Mouse (Mus musculus): ENCODE data around the gene Uxt.

The Uxt gene

DNA sequence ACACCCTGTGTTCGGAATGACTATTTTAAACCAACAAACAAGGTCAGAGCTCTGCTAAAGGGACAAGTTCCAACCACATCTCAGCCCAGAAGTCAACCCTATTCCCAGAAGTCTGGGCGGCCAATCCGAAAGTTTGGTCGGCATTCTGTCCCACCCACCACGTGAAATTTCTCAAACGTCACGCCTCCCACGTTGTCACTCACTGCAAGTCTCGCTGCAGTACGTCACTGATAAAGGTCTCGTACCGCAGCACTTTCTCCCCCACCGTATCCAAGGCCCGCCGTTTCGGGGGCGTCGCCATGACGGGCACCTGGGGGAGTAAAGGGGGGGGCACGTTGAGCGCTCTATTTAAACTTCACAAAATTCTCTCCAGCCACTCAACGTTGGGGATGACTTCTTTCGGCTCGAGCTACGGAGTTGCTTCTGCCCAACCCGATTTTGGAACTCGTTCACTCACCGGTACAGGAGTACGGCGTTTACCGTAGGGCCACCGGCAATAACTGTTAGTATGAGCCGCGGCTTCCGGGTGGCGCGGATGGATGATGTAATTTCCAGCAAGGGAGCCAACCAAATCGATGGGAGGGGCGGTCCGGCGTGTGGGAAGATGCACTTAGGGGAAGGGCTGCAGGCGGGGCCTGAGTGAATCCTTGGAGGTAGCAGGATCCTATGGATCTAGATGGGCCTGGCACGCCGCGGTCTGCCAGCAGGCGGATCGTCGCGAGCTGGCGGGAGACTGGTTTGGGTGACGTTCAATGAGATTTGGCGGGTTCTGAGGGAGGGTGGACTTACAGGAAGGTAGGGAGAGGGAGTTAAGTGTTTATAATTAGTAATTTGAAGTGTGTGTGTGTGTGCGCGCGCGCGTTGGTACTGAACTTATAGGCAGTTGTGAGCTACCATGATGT is at the start of gene Uxt:
Gene Uxt, minus strand, starts transcription at position 541 of the 902 bp plus-strand sequence.
- DNase-seq, result peak; percentile 88 to 89

DNA sequence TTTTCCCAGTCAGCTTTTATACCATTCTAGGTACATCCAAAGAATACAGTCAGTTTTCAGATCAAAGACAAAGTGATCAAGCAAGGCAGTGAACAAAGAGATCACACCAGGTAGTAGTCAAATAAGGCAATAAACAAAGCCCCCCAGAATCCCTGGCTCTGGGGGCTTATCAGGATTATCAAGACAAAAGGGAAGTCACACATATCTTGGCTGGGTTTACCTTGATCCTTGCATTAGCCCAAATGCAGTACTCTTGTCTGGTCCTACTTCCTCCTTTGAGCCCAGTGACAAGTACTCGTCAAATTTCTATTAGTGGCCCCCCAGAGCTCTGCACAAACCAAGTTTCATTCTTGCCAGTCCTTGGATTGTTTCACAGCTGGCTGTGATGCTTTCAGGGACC is 19.1 kb upstream of the Uxt start:
- DNase-seq, result no peak

DNA sequence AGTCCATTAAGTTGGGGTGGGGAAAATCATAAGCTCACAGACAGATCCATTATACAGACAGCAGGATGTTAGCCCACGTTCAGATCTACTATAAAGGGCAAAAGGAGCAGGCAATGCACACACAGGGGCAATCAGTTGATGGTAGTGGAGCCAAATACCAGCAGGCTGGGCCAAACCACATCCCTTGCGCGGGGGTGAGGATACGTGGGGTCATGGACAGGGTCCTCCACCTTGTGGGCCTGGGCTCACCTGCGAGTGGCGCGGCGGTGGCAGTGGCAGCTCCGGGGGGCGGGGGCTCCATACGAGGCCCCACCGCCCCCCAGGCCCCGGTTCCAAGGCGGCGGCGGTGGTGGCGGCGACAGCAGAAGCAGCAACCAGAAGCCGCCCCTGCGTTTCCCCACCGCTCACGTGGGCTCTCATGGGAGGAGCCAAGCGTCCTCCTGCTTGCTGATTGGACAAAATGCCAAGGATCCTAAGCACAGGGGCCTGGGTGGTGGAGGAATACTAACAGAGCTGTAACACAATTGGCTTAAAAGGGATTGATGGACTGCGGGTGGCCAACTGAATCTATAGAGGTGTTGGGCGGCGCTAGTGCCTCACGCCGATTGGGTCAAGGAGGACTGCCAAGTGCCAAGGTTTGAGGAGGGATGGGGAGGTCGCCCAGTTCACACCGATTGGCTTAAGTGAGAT is 11.5 kb downstream of the Uxt start, which contains the start of gene Elk1:
Gene Elk1, minus strand, starts transcription at position 418 of the 690 bp plus-strand sequence.
- DNase-seq, result peak; percentile 84 to 86

DNA sequence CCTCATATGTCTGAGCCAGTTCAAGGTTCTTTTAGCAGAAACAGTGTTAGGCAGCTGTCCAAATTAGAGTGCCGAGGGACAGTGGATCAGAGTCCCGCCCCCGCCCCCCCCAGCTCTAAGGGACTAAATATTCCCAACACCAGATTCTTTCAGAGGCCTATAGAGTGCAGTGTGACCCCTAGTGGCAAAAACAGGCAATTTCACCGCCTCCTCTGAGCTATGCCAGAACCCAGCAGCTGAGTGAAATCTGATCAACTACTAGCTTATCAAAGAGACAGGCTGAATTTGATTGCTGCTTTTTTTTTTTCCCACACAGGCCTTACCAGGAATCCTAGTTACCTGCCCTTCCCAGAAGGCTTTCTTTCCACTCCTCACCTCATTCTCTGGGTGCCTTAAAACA is 15.8 kb downstream of the Uxt start:
- DNase-seq, result peak; percentile 39 to 47

- peak; percentile 52 to 57 for DNase-seq
These were observed 29.9 kb downstream of the Uxt start for GRCm38 (mm10) chrX:20931963-20932362.

DNA sequence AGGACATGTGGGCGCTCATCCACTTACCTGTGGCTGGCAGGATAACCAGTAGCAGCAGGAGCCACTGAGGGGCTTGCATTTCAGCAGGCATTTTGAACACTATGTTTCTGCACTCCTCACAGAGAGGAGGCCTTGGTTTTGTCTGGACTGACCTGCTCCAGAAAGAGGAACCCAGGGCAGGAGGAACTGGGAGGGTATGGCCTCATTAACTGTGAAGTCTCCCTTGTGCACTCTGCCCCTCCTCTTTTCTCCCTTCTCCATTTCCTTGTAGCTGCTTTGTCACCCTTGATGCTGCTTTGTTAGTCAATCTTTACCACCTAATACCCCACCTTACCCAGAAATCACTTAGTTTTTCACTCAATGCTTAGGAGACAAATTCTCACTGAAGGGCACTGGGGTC is 30.5 kb downstream of the Uxt start, which contains the start of gene Cfp:
Gene Cfp, minus strand, starts transcription at position 192 of the 400 bp plus-strand sequence.
- peak in 1 of 2 experiments; percentile 6 for DNase-seq

- DNase-seq, result peak in 1 of 2 experiments; percentile 4
These were observed 32.0 kb downstream of the Uxt start for GRCm38 (mm10) chrX:20929859-20930258.

GRCm38 (mm10) chrX:20924976-20925375 is 36.8 kb downstream of the Uxt start:
- DNase-seq, result no peak

DNA sequence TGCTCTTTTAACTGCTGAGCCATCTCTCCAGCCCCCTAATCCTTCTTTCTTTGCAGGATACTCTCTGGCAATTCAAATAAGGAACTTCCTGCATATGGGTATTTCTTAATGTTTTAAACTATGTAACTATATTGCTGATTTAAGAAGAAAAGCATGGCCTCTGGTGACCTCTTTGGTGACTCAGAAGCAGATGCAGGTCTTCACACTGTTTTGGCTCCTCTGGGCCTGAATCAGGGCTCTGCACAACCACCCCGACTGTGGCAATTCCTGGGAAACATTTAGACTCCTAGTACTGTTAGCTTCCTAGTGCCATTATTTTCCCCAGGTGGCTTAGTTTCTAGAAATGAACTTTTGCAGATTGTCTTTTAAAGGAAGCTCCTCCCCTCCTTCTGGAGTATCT is 38.3 kb downstream of the Uxt start:
- no peak for DNase-seq

- DNase-seq, result no peak
These were observed 40.5 kb downstream of the Uxt start for GRCm38 (mm10) chrX:20921366-20921765.

GRCm38 (mm10) chrX:20920844-20921364 is 40.9 kb downstream of the Uxt start, which contains the start of gene Syn1:
Gene Syn1, minus strand, starts transcription at chrX:20921004.
- DNase-seq, result peak; percentile 76 to 79

GRCm38 (mm10) chrX:20920249-20920843 is 41.5 kb downstream of the Uxt start:
- no peak for DNase-seq

GRCm38 (mm10) chrX:20915075-20915474 is 46.7 kb downstream of the Uxt start:
- no peak for DNase-seq

DNA sequence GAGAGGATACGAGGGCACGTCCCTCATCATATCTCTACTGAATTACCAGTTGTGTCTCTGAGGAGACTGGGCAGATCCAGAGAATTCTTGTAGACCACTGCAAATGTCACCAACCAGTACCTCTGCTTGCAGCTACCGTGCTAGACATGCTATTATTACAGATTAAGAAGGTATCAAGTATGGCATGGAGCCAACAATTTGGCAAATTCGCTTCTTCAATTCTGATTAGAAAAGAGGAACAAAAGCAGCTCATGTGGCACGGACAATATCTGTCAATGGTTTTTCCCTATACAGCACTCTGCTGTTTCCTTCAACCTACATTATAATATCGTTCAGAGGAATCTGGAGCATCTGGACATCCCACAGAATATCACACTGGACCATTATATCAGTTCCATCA is 48.1 kb downstream of the Uxt start:
- DNase-seq, result no peak

- no peak for DNase-seq
These were observed 51.7 kb downstream of the Uxt start for GRCm38 (mm10) chrX:20910074-20910473.

Data from B cell, adult 2 months (primary cell).